ENCODE assay signal across 7 mouse cellular contexts in the genomic region with DNA sequence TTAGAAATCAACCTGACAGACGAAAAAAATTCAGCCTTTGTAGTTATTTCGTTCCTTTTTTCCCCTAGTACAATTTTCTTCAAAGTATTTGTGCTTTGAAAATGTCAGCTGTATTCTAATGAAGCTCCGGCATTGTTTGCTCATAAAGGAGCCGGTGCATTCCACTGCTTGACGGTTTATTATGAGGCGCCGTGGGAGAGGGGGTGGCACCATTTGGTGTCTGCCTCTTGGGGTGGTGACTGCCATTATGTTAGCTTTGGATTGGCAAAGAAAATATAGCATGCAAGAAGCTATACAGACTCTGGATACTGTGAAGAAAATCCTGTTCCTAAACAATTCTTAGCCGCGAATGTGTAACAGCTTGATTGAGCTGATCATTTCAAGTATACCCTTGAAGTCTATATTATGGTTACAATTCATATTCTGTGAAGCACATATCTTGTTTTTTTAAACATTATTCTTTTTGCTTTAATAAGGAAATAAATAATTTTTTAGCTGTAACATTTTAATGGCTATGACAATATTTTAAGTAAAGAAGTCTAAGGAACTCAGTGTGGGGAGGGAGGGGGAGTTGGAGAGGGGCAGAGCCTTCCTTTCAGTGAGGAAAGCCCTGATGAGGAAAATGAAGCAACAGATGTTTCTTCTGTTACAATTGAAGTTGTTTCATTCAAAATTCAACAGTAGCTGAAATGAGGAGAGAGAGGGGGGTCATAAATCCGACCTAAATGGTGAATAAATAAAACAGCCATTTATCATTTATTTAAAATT.
DNase-seq lines count a peak whose midpoint lies in the region; ATAC-seq and TF ChIP-seq lines count a peak whose summit lies in the region.

No protein-coding gene starts in this region.

- ATAC-seq in G1E (ENCODE audit: extremely low read depth, insufficient number of reproducible peaks, low FRiP score, poor library complexity, severe bottlenecking), result peak; percentile 58
- no peak; the same call in 1 of the 2 replicates for ATAC-seq in embryonic facial prominence, embryonic 11.5 days (replicated peaks; ENCODE audit: insufficient number of reproducible peaks, low FRiP score, low TSS enrichment, low read depth)
- peak; percentile 81 for ATAC-seq in hindbrain, embryonic 12.5 days (ENCODE audit: low FRiP score)
- ATAC-seq in midbrain, embryonic 16.5 days, result peak; percentile 73

- peak; percentile 49 for DNase-seq in CD4-positive, CD25-positive, alpha-beta regulatory T cell, adult 2 months (ENCODE audit: low read depth, low spot score)
- peak; percentile 36 for DNase-seq in G1E (ENCODE audit: low spot score)
- DNase-seq in embryonic facial prominence, embryonic 11.5 days (ENCODE audit: low spot score), result peak; percentile 64
- peak; percentile 29 to 34 for DNase-seq in left cerebral cortex, postnatal 14 days (ENCODE audit: low spot score in 2 of 2)
- peak; percentile 20 for DNase-seq in thymus, adult 2 months

- no peaks in the 10 kb centered on the region for H3K9me3 ChIP-seq in G1E (replicated peaks)
- no peaks in the 10 kb centered on the region for H3K9me3 ChIP-seq in embryonic facial prominence, embryonic 11.5 days (replicated peaks; ENCODE audit: control insufficient read depth, low read length)
- no peaks in the 10 kb centered on the region for H3K9me3 ChIP-seq in hindbrain, embryonic 12.5 days (replicated peaks)
- H3K9me3 ChIP-seq in midbrain, embryonic 16.5 days (replicated peaks; ENCODE audit: control insufficient read depth, low read length, poor library complexity, severe bottlenecking), result no peaks in the 10 kb centered on the region

- H3K36me3 ChIP-seq in G1E (replicated peaks), result peaks cover 4% of the 10 kb centered on the region
- no peaks in the 10 kb centered on the region for H3K36me3 ChIP-seq in embryonic facial prominence, embryonic 11.5 days (replicated peaks; ENCODE audit: control insufficient read depth, insufficient read depth, low read depth, low read length)
- no peaks in the 10 kb centered on the region for H3K36me3 ChIP-seq in hindbrain, embryonic 12.5 days
- no peaks in the 10 kb centered on the region for H3K36me3 ChIP-seq in midbrain, embryonic 16.5 days (ENCODE audit: control insufficient read depth, insufficient read depth, low read length)
- H3K36me3 ChIP-seq in thymus, adult 2 months (ENCODE audit: control insufficient read depth, insufficient read depth, low read length), result no peaks in the 10 kb centered on the region

- H3K9ac ChIP-seq in embryonic facial prominence, embryonic 11.5 days (replicated peaks; ENCODE audit: low read length), result peak overlapping the region; percentile 56; the same call in 1 of the 2 replicates
- H3K9ac ChIP-seq in hindbrain, embryonic 12.5 days, result peak overlapping the region; percentile 45
- peak overlapping the region; percentile 64 for H3K9ac ChIP-seq in midbrain, embryonic 16.5 days (ENCODE audit: low read depth, low read length)

- peaks cover 7% of the 10 kb centered on the region for H3K4me1 ChIP-seq in G1E (ENCODE audit: insufficient read depth, low read depth, low read length)
- no peaks in the 10 kb centered on the region for H3K4me1 ChIP-seq in embryonic facial prominence, embryonic 11.5 days (ENCODE audit: control insufficient read depth, insufficient read depth, low read length)
- peaks cover 6% of the 10 kb centered on the region; the same call in 1 of the 2 replicates for H3K4me1 ChIP-seq in hindbrain, embryonic 12.5 days
- H3K4me1 ChIP-seq in midbrain, embryonic 16.5 days (ENCODE audit: control insufficient read depth, insufficient read depth, low read length), result peaks cover 8% of the 10 kb centered on the region
- H3K4me1 ChIP-seq in thymus, adult 2 months (replicated peaks; ENCODE audit: control insufficient read depth, insufficient read depth, low read length), result peaks cover 2% of the 10 kb centered on the region; the same call in 1 of the 2 replicates

- H3K27ac ChIP-seq in embryonic facial prominence, embryonic 11.5 days (replicated peaks; ENCODE audit: low read depth, low read length), result no peak overlapping the region
- peak overlapping the region; percentile 35 for H3K27ac ChIP-seq in hindbrain, embryonic 12.5 days
- H3K27ac ChIP-seq in midbrain, embryonic 16.5 days (ENCODE audit: low read length), result peak overlapping the region; percentile 75
- H3K27ac ChIP-seq in thymus, adult 2 months (ENCODE audit: control insufficient read depth, insufficient read depth, low read length), result peak overlapping the region; percentile 19; the same call in 1 of the 2 replicates

- WGBS in embryonic facial prominence, embryonic 11.5 days, result 3% methylated on average over 10 of the region's 10 CpGs
- WGBS in hindbrain, embryonic 12.5 days, result 3% methylated on average over 10 of the region's 10 CpGs
- WGBS in midbrain, embryonic 16.5 days, result under 1% methylated on average over 10 of the region's 10 CpGs
- 6% methylated on average over 10 of the region's 10 CpGs for WGBS in thymus, adult 2 months

- H3K4me2 ChIP-seq in embryonic facial prominence, embryonic 11.5 days (ENCODE audit: low read depth, low read length), result peak overlapping the region; percentile 63
- peak overlapping the region; percentile 64 for H3K4me2 ChIP-seq in hindbrain, embryonic 12.5 days (replicated peaks)
- peak overlapping the region; percentile 78 for H3K4me2 ChIP-seq in midbrain, embryonic 16.5 days (ENCODE audit: low read length)

- peak overlapping the region; percentile 63 for H3K4me3 ChIP-seq in G1E (ENCODE audit: low read depth, low read length)
- peak overlapping the region; percentile 46 for H3K4me3 ChIP-seq in embryonic facial prominence, embryonic 11.5 days (ENCODE audit: low read depth, low read length)
- peak overlapping the region; percentile 37 for H3K4me3 ChIP-seq in hindbrain, embryonic 12.5 days
- peak overlapping the region; percentile 55 for H3K4me3 ChIP-seq in midbrain, embryonic 16.5 days (ENCODE audit: low read depth, low read length)
- H3K4me3 ChIP-seq in thymus, adult 2 months (ENCODE audit: control insufficient read depth, insufficient read depth, low read length), result peak overlapping the region; percentile 24

- no peak for TF ChIP-seq CTCF in G1E (IDR thresholded peaks at IDR 0.05; ENCODE audit: low read depth, low read length)
- TF ChIP-seq CTCF in thymus, adult 2 months (IDR thresholded peaks at IDR 0.05; ENCODE audit: borderline replicate concordance, control insufficient read depth, extremely low read depth, insufficient read depth, low read length, poor library complexity), result no peak

- no peaks in the 10 kb centered on the region for H3K27me3 ChIP-seq in G1E (ENCODE audit: insufficient read depth, low read length)
- no peaks in the 10 kb centered on the region for H3K27me3 ChIP-seq in embryonic facial prominence, embryonic 11.5 days (ENCODE audit: control insufficient read depth, insufficient read depth, low read length)
- H3K27me3 ChIP-seq in hindbrain, embryonic 12.5 days, result no peaks in the 10 kb centered on the region
- H3K27me3 ChIP-seq in midbrain, embryonic 16.5 days (ENCODE audit: control insufficient read depth, insufficient read depth, low read depth, low read length), result no peaks in the 10 kb centered on the region
- H3K27me3 ChIP-seq in thymus, adult 2 months (ENCODE audit: control insufficient read depth, insufficient read depth, low read length), result no peaks in the 10 kb centered on the region

- no peak for TF ChIP-seq POLR2A in thymus, adult 2 months (IDR thresholded peaks at IDR 0.05; ENCODE audit: control insufficient read depth, extremely low read depth, insufficient read depth, low read length, poor library complexity)

- intact Hi-C loops in left cerebral cortex, postnatal 14 days (cut with DNase I), result no loop called here
